Mouse (Mus musculus) cerebellum, adult 2 months (tissue): Measurements from ENCODE around the gene Trim56.

Source experiments
- CTCF ChIP-seq: fragments of 200-500 bp; IDR thresholded peaks from 2 replicates; pipeline ENCODE4 v1.5.1; 2011; ENCODE audit warnings: low read depth, mild to moderate bottlenecking, control low read depth, low read length, moderate library complexity, borderline replicate concordance; ENCODE audit not compliant: insufficient read depth
- POLR2A ChIP-seq: fragments of 200-500 bp; IDR thresholded peaks from 2 replicates; pipeline ENCODE4 v1.6.1; 2011; ENCODE audit warnings: low read length, control low read depth, borderline replicate concordance; ENCODE audit not compliant: insufficient read depth

GRCm38 (mm10) chr5:137106434-137106833 lies 9.6 kb downstream of the Trim56 start:
- TF ChIP-seq CTCF (no peak), POLR2A (no peak)
